In genomic region chr9:105915186-105915585, GRCm38 (mm10) we compare ENCODE assay signal across 26 mouse cellular contexts. TPM values are rescaled to one million over a fixed set of nuclear protein-coding genes. Genes with fewer than 3 reads are reported as not detected.
DNase-seq lines count a peak whose midpoint lies in the region; ATAC-seq and TF ChIP-seq lines count a peak whose summit lies in the region.
"Had no signal": no experiment of that assay in that cellular context is flagged by ENCODE, and none has a peak within 500 bp of the region (broad histone marks: within the 10 kb centered on the region; RNA-seq: fewer than 3 reads in every experiment).

No protein-coding gene starts in this region.

- TF ChIP-seq CTCF in ES-Bruce4 (IDR thresholded peaks at IDR 0.05; ENCODE audit: low read depth, low read length) = no peak

- TF ChIP-seq EP300 in ES-Bruce4 (IDR thresholded peaks at IDR 0.05; ENCODE audit: insufficient read depth, low read depth, low read length) = no peak

- no peaks in the 10 kb centered on the region for H3K27me3 ChIP-seq in ES-Bruce4 (ENCODE audit: control insufficient read depth, insufficient read depth, low read length, poor library complexity, severe bottlenecking)
- H3K27me3 ChIP-seq in liver, embryonic 12.5 days (replicated peaks) = no peaks in the 10 kb centered on the region
- H3K27me3 ChIP-seq in forebrain, embryonic 13.5 days = no peaks in the 10 kb centered on the region
- H3K27me3 ChIP-seq: embryonic facial prominence, embryonic 13.5 days; embryonic facial prominence, embryonic 15.5 days; forebrain, embryonic 12.5 days; forebrain, embryonic 15.5 days had no signal

- in situ Hi-C loops in ES-E14 (cut with MboI; ENCODE audit: low sequenced_read_pairs in 2 of 2, unreplicated experiment in 2 of 2) = no loop called here

- no peak overlapping the region for H3K4me2 ChIP-seq in liver, embryonic 12.5 days
- H3K4me2 ChIP-seq in forebrain, embryonic 13.5 days = no peak overlapping the region
- H3K4me2 ChIP-seq: embryonic facial prominence, embryonic 13.5 days; embryonic facial prominence, embryonic 15.5 days; forebrain, embryonic 12.5 days; forebrain, embryonic 15.5 days had no signal

- TF ChIP-seq POLR2A in ES-Bruce4 (IDR thresholded peaks at IDR 0.05; ENCODE audit: insufficient read depth, low read length) = no peak

- ATAC-seq in liver, embryonic 12.5 days = no peak
- no peak for ATAC-seq in forebrain, embryonic 13.5 days
- ATAC-seq: activated CD4-positive, CD25-positive, alpha-beta regulatory T cell, adult 4 months; forebrain, embryonic 15.5 days; forebrain, postnatal 0 days had no signal

- 18% methylated on average over 4 of the region's 4 CpGs for WGBS in liver, embryonic 12.5 days (ENCODE audit: insufficient replicate concordance)
- WGBS in forebrain, embryonic 13.5 days = 31% methylated on average over 4 of the region's 4 CpGs

- H3K9me3 ChIP-seq in ES-Bruce4 (replicated peaks; ENCODE audit: control insufficient read depth, insufficient read depth, low read length, poor library complexity, severe bottlenecking) = peaks cover 3% of the 10 kb centered on the region; the same call in 1 of the 2 replicates
- H3K9me3 ChIP-seq in ES-E14 (ENCODE audit: control insufficient read depth, insufficient read depth, low read depth, low read length) = no peaks in the 10 kb centered on the region
- H3K9me3 ChIP-seq in liver, embryonic 12.5 days (replicated peaks) = 0 out of 2 replicates have a peak, but pooled peaks cover 5% of the 10 kb centered on the region
- H3K9me3 ChIP-seq in forebrain, embryonic 13.5 days (replicated peaks) = no peaks in the 10 kb centered on the region
- H3K9me3 ChIP-seq: embryonic facial prominence, embryonic 13.5 days; embryonic facial prominence, embryonic 15.5 days; forebrain, embryonic 10.5 days; forebrain, embryonic 12.5 days; forebrain, embryonic 15.5 days had no signal

- H3K36me3 ChIP-seq in ES-Bruce4 (ENCODE audit: control insufficient read depth, insufficient read depth, low read length, poor library complexity, severe bottlenecking) (no peaks in the 10 kb centered on the region), ES-E14 (ENCODE audit: control insufficient read depth, insufficient read depth, low read length, poor library complexity, severe bottlenecking) (no peaks in the 10 kb centered on the region)
- H3K36me3 ChIP-seq in liver, embryonic 12.5 days = no peaks in the 10 kb centered on the region
- H3K36me3 ChIP-seq in forebrain, embryonic 13.5 days (ENCODE audit: poor library complexity, severe bottlenecking) = no peaks in the 10 kb centered on the region
- H3K36me3 ChIP-seq: embryonic facial prominence, embryonic 13.5 days; embryonic facial prominence, embryonic 15.5 days; forebrain, embryonic 10.5 days; forebrain, embryonic 12.5 days; forebrain, embryonic 15.5 days had no signal

- no peak overlapping the region for H3K4me3 ChIP-seq in ES-Bruce4 (ENCODE audit: low read depth, low read length)
- H3K4me3 ChIP-seq in ES-E14 (ENCODE audit: insufficient read depth in 1 of 2, low read depth in 1 of 2, low read length in 2 of 2, poor library complexity in 1 of 2, severe bottlenecking in 1 of 2) = no peak overlapping the region
- no peak overlapping the region for H3K4me3 ChIP-seq in liver, embryonic 12.5 days
- H3K4me3 ChIP-seq in forebrain, embryonic 13.5 days = no peak overlapping the region
- H3K4me3 ChIP-seq: embryonic facial prominence, embryonic 13.5 days; embryonic facial prominence, embryonic 15.5 days; erythroblast, embryonic 14.5 days; forebrain, embryonic 10.5 days; forebrain, embryonic 12.5 days; forebrain, embryonic 15.5 days had no signal

- DNase-seq in ES-E14 (ENCODE audit: low read depth, low spot score) (peak; percentile 64), WW6 (ENCODE audit: low read depth, low spot score) (peak; percentile 29)
- no peak for DNase-seq in adrenal gland, adult 18-20 months (ENCODE audit: low spot score in 2 of 2)
- DNase-seq in embryo, embryonic 10 days (ENCODE audit: low spot score) = no peak
- DNase-seq: adrenal gland, adult 2 months; adrenal gland, postnatal 14 days; adrenal gland, postnatal 36 days; cerebellum, adult 11-12 months; cerebellum, adult 2 months; cerebellum, adult 9-10 months; cerebellum, postnatal 10 days; cerebellum, postnatal 25 days; embryo, embryonic 11 days; forebrain, postnatal 0 days had no signal

- H3K9ac ChIP-seq in ES-Bruce4 (ENCODE audit: low read depth, poor library complexity, severe bottlenecking) (no peak overlapping the region), ES-E14 (ENCODE audit: insufficient read depth, low read depth, low read length, poor library complexity, severe bottlenecking) (no peak overlapping the region)
- H3K9ac ChIP-seq in liver, embryonic 12.5 days = no peak overlapping the region
- no peak overlapping the region for H3K9ac ChIP-seq in forebrain, embryonic 13.5 days
- H3K9ac ChIP-seq: embryonic facial prominence, embryonic 13.5 days; embryonic facial prominence, embryonic 15.5 days; forebrain, embryonic 12.5 days; forebrain, embryonic 15.5 days; forebrain, postnatal 0 days had no signal

- H3K27ac ChIP-seq in ES-Bruce4 (ENCODE audit: insufficient read depth, low read length) (peak overlapping the region; percentile 69), ES-E14 (ENCODE audit: insufficient read depth, low read depth, low read length, poor library complexity, severe bottlenecking) (peak overlapping the region; percentile 93)
- H3K27ac ChIP-seq in liver, embryonic 12.5 days = no peak overlapping the region
- H3K27ac ChIP-seq in forebrain, embryonic 13.5 days = no peak overlapping the region
- H3K27ac ChIP-seq: embryonic facial prominence, embryonic 13.5 days; embryonic facial prominence, embryonic 15.5 days; forebrain, embryonic 10.5 days; forebrain, embryonic 12.5 days; forebrain, embryonic 15.5 days had no signal

- H3K4me1 ChIP-seq in ES-Bruce4 (ENCODE audit: control insufficient read depth, insufficient read depth, low read length) (peaks cover 3% of the 10 kb centered on the region), ES-E14 (ENCODE audit: control insufficient read depth in 2 of 2, insufficient read depth in 2 of 2, low read length in 2 of 2, poor library complexity in 1 of 2) (peaks cover 4 to 16% of the 10 kb centered on the region in 2 experiments)
- H3K4me1 ChIP-seq in liver, embryonic 12.5 days = no peaks in the 10 kb centered on the region
- H3K4me1 ChIP-seq in forebrain, embryonic 13.5 days = no peaks in the 10 kb centered on the region
- H3K4me1 ChIP-seq: embryonic facial prominence, embryonic 13.5 days; embryonic facial prominence, embryonic 15.5 days; forebrain, embryonic 10.5 days; forebrain, embryonic 12.5 days; forebrain, embryonic 15.5 days had no signal

TF ChIP-seq in ES-E14, 5 proteins besides CTCF, POLR2A, EP300 and RAD21:
- TF ChIP-seq ZNF384 (IDR thresholded peaks at IDR 0.05; ENCODE audit: low read depth, low read length) (no peak), ZC3H11A (IDR thresholded peaks at IDR 0.05; ENCODE audit: borderline replicate concordance, low read depth, low read length) (no peak), MAFK (IDR thresholded peaks at IDR 0.05; ENCODE audit: insufficient read depth, low read depth, low read length) (no peak), HCFC1 (IDR thresholded peaks at IDR 0.05; ENCODE audit: borderline replicate concordance, insufficient read depth, low read length) (no peak)

RNA-seq across cellular contexts. Expression of gene Col6a5, which starts 45.3 kb away (rescaled TPM):
- polyA plus RNA-seq in ES-Bruce4 (2011; ENCODE audit: insufficient read depth, insufficient read length, low read depth, missing spikeins) = not detected in 2 replicates
- 2.6 and 4.2 TPM in 2 replicates for total RNA-seq in ES-E14 (2012; rRNA removed)
- not detected in 2 replicates for polyA plus RNA-seq in liver, embryonic 12.5 days (2016; fragmentation: Nextera tagmentation; extraction: Ambion mirVana)
- 1 to 10 TPM; 1.8 to 5.1 TPM for total RNA-seq in adrenal gland, adult 18-20 months (2021)
- 0.06 and 0.08 TPM in 2 replicates for polyA plus RNA-seq in forebrain, embryonic 13.5 days (2015; fragmentation: Nextera tagmentation; extraction: Ambion mirVana)
- total RNA-seq: MEL had no signal
- polyA plus RNA-seq: activated CD4-positive, CD25-positive, alpha-beta regulatory T cell, adult 4 months; C2C12; erythroblast, embryonic 14.5 days; forebrain, embryonic 10.5 days had no signal

Comparison
In these comparisons a context has a peak if more than half of its experiments do, and no peak if none do; other contexts are left out.
1. H3K27ac ChIP-seq: peak in ES-Bruce4 (single experiment) and ES-E14 (single experiment); none in liver, embryonic 12.5 days (single experiment) and forebrain, embryonic 13.5 days (single experiment).
2. DNase-seq: peak in ES-E14 (single experiment) and WW6 (single experiment); none in adrenal gland, adult 18-20 months (0 of 2) and embryo, embryonic 10 days (single experiment).